Mouse (Mus musculus): ENCODE measurements around the gene Oscp1.

- TF ChIP-seq GATA1 (IDR thresholded peaks at IDR 0.05; ENCODE audit: borderline replicate concordance, low read length) (no peak), FLI1 (IDR thresholded peaks at IDR 0.05; ENCODE audit: low read length) (no peak)
Observed at GRCm38 (mm10) chr4:126017676-126018332, 40.6 kb upstream of the Oscp1 start.
